Mouse (Mus musculus) gastrocnemius, postnatal 4 days (tissue): ENCODE data around the gene Pagr1b. TPM values are rescaled to one million over a fixed set of nuclear protein-coding genes. Genes with fewer than 3 reads are reported as not detected.

Experiments
- DNase-seq, 2 experiments: peaks; one replicate each; pipeline ENCODE4 v3.0.0; 2021 to 2022; ENCODE audit warnings: low spot score in 2 of 2, mixed read lengths in 2 of 2
- long read RNA-seq, 2 experiments: library from polyadenylated mRNA; stranded (forward); transcript quantifications; one replicate each; pipeline ENCODE4 v2.0.0; 2021
- total RNA-seq, 2 experiments: library from RNA; stranded (reverse); gene quantifications; 2 replicates each; pipeline ENCODE4 v1.2.3; 2021

The Pagr1b gene
- total RNA-seq = 1 to 10 TPM; 1.8 to 2.5 TPM
- long read RNA-seq, experiment 1 = 0 reads
- long read RNA-seq, experiment 2 = 0 reads

GRCm38 (mm10) chr7:127016481-127016485, at the start of gene Pagr1b:
TSS of gene Pagr1b (minus strand) at chr7:127016484.
- no peak for DNase-seq

- DNase-seq = no peak
These were observed 49.3 kb upstream of the Pagr1b start for GRCm38 (mm10) chr7:127065538-127065937.

DNA sequence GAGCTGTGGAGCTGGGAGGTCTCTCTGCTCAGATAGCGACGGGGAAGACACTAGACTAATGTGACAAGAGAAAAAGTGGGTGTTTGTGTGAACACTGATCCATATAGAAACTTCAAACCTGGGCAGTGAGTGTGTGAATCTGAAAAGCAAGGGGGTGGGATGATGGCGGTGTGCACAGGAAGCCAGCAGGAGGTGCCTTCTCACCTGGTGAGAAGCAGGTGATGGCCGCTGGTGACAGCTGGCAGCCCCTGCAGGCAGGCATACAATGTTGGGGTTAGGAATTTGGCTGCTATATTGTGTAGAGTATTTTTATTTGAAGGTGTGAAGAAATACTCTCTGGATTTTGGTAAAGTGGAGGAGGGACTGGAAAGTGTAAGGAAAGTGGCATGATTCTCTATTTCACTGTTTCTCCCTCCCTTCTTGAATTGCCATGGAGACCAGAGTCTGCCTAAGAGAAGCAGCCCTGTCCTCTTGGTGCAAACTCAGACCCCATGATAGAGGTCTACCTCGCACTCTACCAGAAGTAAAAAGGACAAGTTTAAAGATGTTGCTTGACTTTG, 38.8 kb upstream of the Pagr1b start:
- no peak for DNase-seq

DNA sequence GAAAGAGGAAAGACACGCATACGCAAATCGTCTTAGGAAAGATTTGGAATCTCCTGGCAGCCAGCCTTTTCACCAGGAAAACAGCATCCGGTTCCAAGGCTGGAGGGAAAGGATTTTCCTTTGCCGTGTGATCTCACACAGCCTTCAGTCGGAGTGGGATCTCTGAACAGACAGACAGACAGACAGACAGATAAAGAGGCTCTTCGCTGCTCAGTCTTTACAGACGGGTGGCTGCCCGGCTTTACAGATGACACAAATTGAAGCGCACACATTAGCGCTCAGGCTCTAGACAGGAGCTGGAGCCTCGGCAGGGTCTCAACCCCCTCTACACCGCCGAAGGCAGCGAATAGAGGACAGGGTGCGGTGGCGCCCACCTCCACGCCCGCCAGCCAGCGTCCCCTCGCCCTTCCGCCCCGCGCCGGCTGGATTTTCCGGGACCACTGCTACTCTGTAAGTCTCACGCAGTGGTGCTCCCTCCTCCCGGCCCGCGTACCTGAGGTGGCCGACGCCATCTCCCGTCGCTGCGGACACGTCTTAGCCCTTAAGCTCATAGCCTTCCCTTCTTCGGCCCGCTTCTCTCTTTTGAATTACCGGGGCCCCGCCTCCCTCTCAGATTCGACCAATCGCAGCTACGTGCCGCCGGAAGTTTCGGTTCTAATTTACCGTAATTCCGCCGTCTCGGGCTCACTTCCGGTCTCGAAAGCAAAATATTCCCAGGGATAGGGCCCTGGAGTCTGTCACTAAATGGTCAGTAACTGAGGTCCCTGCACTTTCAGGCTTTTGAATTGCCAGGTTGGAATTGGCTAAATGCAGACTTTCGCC, 25.8 kb upstream of the Pagr1b start, which contains the start of gene Kif22:
Gene Kif22 (minus strand): TSS at position 621 of the 822 bp plus-strand sequence.
- DNase-seq = peak; percentile 77 to 89

DNA sequence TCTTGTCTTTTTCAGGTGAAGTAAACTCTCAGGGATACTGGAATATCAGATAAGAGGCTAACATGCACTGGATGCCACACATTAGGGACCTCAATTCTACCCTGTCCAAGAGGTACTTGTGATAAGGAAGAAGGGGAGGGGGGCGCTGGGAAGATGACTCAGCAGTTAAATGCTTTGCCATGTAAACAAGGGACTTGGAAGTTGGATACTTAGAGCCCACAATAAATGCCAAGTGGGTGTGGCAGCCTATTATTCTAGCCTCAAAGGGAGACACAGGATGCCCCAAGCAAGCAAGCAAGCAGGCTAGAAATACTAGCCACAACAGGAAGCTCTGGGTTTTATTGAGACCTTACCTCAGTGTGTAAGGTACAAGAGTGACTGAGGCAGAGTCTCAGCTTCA, 15.0 kb upstream of the Pagr1b start:
- DNase-seq = no peak

GRCm38 (mm10) chr7:127030172-127030571, 13.9 kb upstream of the Pagr1b start:
- no peak for DNase-seq

- no peak for DNase-seq
These were observed 11.6 kb upstream of the Pagr1b start for GRCm38 (mm10) chr7:127027885-127028284.

DNA sequence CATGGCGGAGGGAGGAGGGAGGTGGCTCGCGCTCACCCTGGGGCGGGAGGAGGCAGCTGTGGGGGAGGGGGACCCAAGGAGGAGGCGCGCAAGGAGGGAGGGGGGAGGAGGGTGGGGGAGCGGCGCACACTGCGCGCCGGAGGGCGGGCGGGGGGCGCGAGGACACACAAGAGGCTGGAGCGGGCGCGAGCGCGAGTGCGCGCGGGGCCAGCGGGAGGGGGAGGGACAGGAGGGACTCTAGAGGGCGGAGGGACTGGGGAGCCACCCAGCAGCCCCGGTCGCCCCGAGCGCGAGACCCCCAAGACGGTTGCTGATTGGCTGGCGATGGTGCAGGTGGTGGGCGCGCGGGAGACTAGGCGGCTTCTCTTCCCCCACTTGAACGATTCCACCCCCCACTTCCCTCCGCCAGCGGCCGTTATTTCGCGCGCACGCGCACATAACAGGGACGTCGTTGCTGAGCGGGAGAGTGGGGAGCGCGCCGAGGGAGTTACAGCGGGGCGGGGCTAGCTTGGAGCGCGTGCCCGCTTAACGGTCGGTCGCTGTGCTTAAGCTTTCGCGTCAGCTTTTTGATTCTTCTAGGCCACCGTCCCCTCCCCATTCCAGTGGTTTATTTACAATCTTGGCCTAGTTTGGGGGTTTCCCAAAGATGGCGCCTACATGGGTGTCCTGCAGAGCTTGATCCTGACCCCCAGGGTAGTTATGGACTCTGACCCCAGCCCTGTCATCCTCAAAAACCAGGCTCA, 10.9 kb upstream of the Pagr1b start, which contains the start of gene Maz:
Gene Maz (minus strand): TSS at position 54 of the 743 bp plus-strand sequence.
- DNase-seq = peak; percentile 99 to 100

DNA sequence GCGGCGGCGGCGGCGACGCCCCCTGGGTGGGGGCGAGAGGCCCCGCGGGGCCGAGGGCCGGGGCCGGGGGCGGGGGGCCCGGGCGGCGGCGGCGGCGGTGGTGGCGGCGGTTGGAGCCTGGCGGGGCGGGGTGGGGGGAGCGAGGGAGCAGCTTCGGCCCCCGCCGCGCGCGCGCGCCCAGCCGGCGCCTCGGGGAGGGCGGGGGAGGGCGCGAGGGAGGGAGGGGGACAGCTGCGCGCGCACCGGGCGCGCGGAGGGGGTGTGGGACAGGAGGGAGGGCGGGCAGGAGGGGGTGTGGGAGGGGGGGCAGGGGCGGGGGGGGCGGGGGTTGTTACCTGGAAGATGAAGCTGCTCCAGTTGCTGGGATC, 10.3 kb upstream of the Pagr1b start:
- DNase-seq = peak; percentile 87

DNA sequence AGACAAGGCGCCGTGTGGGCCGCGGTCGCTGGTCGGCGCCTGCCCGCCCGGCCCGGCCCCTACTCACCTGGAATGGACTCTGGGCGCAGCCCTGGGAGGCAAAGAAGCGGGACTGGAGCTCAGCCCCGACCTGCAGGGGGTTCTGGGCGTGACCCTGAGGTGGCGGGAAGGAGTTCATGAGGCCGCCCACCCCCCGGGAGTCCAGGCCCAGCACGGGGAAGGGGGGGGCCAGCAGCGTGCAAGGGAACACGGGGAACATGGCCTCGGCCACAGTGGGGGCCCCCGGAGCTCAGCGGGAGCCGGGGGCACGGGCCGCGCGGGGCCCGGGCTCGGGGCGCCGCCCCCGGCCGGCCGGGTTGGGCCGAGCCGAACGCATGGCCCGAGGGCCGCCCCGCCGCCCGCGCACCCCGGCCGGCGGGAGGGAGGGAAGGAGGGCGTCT, 9.9 kb upstream of the Pagr1b start:
- peak; percentile 64 to 74 for DNase-seq

DNA sequence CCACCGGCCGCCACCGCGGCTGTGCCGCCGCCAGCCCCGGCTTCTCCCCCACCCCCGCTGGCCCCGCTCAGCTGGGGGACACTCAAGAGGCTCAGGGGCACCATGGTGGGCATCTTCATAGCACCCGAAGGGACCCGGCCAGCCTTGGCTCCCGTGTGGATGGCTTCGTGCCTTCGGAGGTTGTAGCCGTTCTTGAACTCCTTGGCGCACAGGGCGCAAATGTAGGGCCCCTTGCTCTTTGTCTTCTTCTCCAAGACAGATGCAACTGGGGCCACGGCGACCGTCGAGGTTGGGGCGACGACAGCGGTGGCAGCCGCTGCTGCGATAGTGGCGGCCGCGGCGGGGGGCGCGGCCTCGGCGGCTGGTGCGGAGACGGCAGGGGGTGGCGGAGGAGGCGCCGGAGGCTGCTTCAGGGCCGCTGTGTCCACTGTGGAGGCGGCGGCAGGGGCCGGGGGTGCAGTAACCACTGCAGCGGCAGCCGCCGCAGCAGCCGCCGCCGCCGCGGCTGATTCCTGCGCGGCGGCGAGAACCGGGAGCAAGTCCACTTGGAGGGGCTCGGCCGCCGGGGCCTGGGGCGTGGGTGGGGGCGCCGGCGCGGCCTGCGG, 9.4 kb upstream of the Pagr1b start:
- peak; percentile 40 to 66 for DNase-seq

GRCm38 (mm10) chr7:127024755-127025555, 8.7 kb upstream of the Pagr1b start:
- peak; percentile 36 to 80 for DNase-seq

GRCm38 (mm10) chr7:127023896-127024690, 7.8 kb upstream of the Pagr1b start:
- no peak for DNase-seq

DNA sequence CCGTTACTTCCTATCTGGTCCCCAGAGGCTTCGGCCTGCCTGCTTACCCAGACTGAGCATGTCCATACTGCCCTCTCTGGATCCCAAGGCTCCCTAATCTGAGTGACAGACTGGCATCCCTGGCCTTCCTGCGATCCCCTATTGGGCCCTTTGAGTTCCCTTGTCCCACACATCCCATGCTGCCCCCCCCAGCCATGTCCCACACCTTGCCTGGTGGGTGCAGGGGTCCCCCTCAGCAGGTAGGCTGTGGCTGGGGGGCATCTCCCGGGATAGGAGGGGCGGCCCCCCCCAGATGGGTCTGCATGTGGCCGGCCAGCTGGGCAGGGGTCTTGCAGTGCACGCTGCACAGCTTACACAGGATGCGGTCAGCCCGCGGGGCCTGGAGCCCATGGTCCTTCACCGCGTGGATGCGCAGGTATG, 7.0 kb upstream of the Pagr1b start:
- DNase-seq = no peak

GRCm38 (mm10) chr7:127022528-127023271, 6.4 kb upstream of the Pagr1b start:
- DNase-seq = no peak

DNA sequence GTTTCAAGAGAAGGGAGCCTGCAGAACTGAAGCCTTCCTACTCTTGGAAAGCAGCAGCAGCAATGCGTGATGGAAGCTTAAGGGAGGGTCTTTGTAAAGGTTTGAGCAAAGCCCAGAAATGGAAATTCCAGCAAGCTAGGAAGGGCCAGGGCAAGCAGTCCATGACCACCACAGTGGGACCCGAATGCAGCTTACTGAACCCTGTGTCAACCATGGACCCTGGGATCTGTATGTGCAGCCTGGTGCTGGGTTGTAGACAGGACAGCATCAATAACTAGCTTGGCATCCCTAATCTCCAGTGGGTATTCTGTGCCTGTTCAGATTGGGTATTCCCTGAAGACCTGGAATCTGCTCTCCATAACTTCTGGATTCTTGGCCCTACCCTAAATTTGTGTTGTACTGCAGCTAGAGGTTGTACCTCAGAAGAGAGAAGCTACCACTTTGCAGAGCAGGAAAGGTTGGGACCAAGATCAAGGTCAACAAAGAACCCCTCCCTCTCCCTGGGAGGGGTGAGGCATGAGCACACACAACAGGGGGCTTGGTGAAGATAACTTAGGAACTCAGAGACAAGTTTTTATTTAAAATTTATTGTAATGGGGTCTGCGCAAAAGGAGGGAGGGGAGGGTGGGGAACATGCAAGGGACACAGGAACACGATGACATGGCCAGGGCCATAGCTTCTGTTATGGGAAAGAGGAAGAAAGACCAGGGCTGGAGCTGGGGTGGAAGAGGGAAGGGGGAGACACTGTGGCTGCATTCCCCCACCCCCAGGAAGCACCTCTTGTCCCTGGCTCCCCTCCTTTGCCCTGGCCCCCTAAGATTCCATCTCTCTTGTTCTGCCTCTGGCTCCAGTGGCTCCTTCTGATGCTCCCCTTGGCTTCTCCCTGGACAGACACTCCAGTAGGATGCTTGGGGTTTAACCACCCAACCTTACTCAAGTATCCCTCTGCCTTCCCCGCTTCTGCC, 5.6 kb upstream of the Pagr1b start:
- DNase-seq = no peak

DNA sequence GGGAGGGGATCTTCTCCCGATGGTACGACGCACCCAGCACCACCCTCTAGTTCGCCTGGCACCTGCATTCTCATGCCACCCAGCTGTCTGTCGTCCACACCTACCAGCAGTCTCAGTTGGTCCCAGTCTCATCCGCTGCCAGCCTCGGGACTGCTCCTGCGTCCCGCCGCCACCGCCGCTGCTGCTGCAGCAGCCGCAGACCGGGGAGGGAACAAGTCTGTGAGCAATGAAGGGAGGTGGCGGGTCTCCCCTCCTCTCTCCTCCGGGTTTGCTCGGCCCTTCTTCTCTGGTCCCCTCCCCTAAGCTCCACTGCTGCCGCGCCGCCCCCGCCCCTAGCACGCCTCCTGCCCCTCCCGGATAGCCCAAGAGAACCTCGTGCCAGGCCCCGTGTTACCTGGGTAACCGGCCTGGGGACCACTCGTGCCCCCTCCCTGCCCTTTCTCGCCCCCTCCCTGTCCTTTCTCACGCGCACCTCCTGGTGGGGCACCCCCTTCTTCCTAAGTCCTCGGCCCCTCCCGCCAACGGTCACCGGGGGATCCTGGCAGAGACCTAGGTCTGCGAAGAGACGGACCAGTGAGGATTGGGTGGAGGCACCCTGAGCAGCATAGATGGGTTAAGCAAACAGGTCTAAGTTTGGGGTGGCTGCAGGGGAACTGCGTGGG, 4.7 kb upstream of the Pagr1b start, which contains the start of the genes Gm42742 and Prrt2:
Gene Gm42742 (minus strand): TSS at position 197 of the 662 bp plus-strand sequence.
Gene Prrt2 (minus strand): TSS at position 311 of the 662 bp plus-strand sequence.
- peak; percentile 46 to 63 for DNase-seq

DNA sequence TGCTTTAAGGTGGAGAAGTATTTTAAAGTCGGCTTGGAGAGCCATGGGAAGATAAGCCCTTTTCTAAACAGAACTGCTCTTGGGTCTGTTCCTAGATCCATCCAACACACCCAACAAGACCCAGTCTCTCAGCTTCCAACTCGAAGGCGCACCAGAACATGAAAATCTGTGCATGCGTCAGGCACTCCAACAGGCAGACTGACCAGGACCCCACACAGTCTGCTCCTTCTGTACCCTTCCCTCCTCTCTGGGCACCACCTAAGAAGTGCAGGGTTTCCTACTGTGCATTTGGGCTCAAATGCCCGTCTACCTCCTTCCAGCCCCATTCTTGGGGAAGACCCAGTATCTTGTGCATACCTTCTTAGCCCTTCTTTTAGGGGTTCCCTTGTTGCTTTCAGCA, 4.2 kb upstream of the Pagr1b start:
- no peak for DNase-seq
